Mouse (Mus musculus): Measurements from ENCODE around the gene Thnsl1. TPM values are rescaled to one million over a fixed set of nuclear protein-coding genes. Genes with fewer than 3 reads are reported as not detected.
"Not testable (repeated sequence)": the region's sequence is repeated elsewhere in the genome, so short reads cannot be mapped to it uniquely, and the experiment has no call there.

The Thnsl1 gene
- total RNA-seq, 2 experiments from 2014 or later = 19.2 to 21.6 TPM

GRCm38 (mm10) chr2:21235844-21236386, 30.4 kb downstream of the Thnsl1 start:
- DNase-seq (ENCODE audit: low spot score in 2 of 2) = no peak

- DNase-seq (ENCODE audit: low spot score in 2 of 2) = no peak
Observed at GRCm38 (mm10) chr2:21236846-21237245, 31.3 kb downstream of the Thnsl1 start.

- DNase-seq (ENCODE audit: low spot score in 2 of 2) = not testable (repeated sequence)
Observed at GRCm38 (mm10) chr2:21244104-21244503, 38.6 kb downstream of the Thnsl1 start.

- DNase-seq (ENCODE audit: low spot score in 2 of 2) = no peak
Observed at GRCm38 (mm10) chr2:21244986-21245385, 39.5 kb downstream of the Thnsl1 start.

GRCm38 (mm10) chr2:21245477-21246102, 40.1 kb downstream of the Thnsl1 start:
- DNase-seq (ENCODE audit: low spot score in 2 of 2) = no peak

- DNase-seq (ENCODE audit: low spot score in 2 of 2) = no peak
Observed at GRCm38 (mm10) chr2:21253644-21254043, 48.1 kb downstream of the Thnsl1 start.

GRCm38 (mm10) chr2:21254308-21254707, 48.8 kb downstream of the Thnsl1 start:
- no peak for DNase-seq (ENCODE audit: low spot score in 2 of 2)

- no peak for DNase-seq (ENCODE audit: low spot score in 2 of 2)
Observed at GRCm38 (mm10) chr2:21258281-21258680, 52.8 kb downstream of the Thnsl1 start.

- no peak for DNase-seq (ENCODE audit: low spot score in 2 of 2)
Observed at GRCm38 (mm10) chr2:21259081-21259480, 53.6 kb downstream of the Thnsl1 start.

GRCm38 (mm10) chr2:21260060-21260459, 54.5 kb downstream of the Thnsl1 start:
- DNase-seq (ENCODE audit: low spot score in 2 of 2) = no peak

- peak; percentile 23 to 77 for DNase-seq (ENCODE audit: low spot score in 2 of 2)
Observed at GRCm38 (mm10) chr2:21261370-21262006, 56.0 kb downstream of the Thnsl1 start.

GRCm38 (mm10) chr2:21264031-21264430, 58.5 kb downstream of the Thnsl1 start:
- no peak for DNase-seq (ENCODE audit: low spot score in 2 of 2)

Other genes with a start within 250 kb of the Thnsl1 start
- 100 to 1,000 TPM; 320 to 367 TPM for gene Arhgap21, start 236.8 kb upstream of the Thnsl1 start, total RNA-seq (2021)
- gene Enkur, start 359 bp upstream of the Thnsl1 start, total RNA-seq (2021) = 1 to 10 TPM; 2.6 to 3.0 TPM
- gene Gpr158, start 161.8 kb downstream of the Thnsl1 start, total RNA-seq (2021) = 10 to 100 TPM; 70.6 to 71.4 TPM

Measured in layer of hippocampus, adult 18-20 months (tissue).